Mouse (Mus musculus): ENCODE measurements around the gene 1700093K21Rik.
"Not testable (repeated sequence)": the region's sequence is repeated elsewhere in the genome, so short reads cannot be mapped to it uniquely, and the experiment has no call there.

DNA sequence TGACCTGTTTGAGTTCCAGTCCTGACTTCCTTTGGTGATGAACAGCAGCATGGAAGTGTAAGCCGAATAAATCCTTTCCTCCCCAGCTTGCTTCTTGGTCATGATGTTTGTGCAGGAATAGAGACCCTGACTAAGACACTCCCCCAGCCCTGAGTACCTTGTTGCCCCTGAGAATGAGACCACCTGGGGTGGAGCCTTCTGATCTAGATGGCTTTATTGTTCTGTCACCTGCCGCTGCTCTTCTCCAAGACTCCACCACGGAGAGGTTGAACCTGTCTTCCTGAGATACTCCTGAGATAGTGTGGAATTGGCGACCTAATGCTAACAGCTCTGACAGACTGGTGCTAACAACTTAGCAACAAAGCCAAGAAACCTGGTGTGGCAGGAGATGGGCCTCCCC lies 6.2 kb downstream of the 1700093K21Rik start:
- not testable (repeated sequence) for TF ChIP-seq CTCF, POLR2A (IDR thresholded peaks at IDR 0.05; ENCODE audit: extremely low read depth, insufficient read depth, low read length)

Data from cortical plate, adult 2 months (tissue).